Mouse (Mus musculus) gastrocnemius, postnatal 25 days (tissue): ENCODE data around the gene Gprc5b. TPM values are rescaled to one million over a fixed set of nuclear protein-coding genes. Genes with fewer than 3 reads are reported as not detected.

Experiments
- DNase-seq: peaks from one replicate; pipeline ENCODE4 v3.0.0; 2022
- total RNA-seq, 2 experiments: library from RNA; stranded (reverse); gene quantifications; 1 replicate in 1 of 2; 2 replicates in 1 of 2; pipeline ENCODE4 v1.2.3; 2021

Gprc5b gene
- total RNA-seq, 2 experiments from 2014 or later = 12.3 to 16.7 TPM

DNA sequence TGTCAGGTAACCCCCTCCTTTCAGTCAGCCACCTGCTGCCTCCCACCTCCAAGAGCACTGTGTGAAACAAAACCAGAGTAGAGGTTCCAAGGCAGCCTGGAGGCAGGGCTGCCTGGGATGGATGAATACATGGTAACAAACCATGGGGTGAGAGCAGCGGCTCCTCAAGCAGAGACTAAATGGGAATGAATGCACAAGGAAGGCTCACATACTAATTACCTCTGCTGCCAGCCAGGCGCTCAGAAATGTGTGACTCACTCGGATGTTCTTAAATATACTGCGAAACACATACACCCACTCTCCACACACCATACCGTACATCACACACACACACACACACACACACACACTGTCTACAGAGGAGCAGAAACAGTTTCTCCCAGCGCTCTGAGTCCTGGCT is 4.7 kb downstream of the Gprc5b start:
- no peak for DNase-seq

DNA sequence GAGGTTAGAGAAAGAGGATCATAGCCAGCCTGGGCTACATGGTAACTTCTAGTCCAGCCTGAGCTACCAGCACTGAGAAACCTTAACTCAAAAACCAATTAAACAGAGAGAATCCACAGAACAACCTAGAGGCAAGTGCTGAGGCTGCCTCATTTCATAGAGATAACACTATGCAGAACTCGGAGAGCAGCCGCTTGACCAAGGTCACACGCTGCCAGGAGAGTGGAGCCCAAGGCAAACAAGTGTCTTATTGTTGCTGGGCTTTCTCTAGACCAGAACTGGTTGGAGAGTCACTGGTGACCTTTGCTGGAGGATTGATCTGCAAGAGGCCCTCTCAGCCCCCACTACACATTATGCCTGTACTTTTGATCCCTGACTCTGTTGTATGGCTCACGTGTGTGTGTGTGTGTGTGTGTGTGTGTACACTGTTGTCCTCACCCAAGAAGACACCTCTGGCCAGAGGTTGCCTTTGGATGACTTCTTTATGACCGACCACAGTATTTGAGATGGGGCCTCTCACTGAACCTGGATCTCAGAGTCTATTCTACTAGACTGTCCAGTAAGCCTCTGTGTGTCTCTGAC is 5.6 kb downstream of the Gprc5b start:
- DNase-seq = no peak

DNA sequence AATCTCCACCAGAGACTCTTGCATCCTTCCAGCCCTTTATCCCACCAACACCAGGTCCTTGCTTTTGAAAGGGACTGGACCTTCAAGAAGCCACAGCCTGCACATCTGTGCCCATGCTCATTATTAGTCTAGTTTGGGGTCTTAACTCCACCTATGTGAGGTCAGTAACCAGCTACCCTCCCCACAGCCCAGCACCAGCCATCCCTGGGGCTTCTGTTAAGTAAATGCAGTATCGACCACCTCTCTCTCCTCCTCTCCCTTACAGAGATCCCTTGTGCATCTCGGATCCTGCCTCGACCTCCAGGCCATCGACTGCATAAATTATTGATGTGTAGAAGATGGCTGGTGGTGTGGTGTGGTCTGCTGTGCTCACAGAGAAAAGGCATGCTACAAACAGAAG is 8.6 kb downstream of the Gprc5b start:
- DNase-seq = no peak

DNA sequence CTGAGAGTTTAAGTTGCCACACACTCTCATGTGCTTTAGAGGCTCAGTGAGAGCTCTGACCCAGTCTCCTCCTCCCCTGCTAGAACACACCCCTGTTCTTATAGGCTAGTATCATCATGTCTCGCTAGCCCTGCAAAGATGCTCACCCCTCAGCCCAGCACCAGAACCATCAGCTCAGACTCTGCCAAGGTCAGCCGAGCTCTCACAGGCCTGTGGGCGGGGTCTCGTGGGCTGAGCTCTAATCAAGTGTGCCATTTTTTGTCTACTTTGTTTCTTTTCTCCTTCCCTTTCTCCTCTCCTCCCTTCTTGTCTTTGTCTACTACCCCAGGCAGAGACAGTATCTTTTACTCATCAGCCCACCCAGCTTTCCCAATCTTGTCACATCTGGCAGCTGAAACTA is 9.2 kb downstream of the Gprc5b start:
- DNase-seq = no peak

DNA sequence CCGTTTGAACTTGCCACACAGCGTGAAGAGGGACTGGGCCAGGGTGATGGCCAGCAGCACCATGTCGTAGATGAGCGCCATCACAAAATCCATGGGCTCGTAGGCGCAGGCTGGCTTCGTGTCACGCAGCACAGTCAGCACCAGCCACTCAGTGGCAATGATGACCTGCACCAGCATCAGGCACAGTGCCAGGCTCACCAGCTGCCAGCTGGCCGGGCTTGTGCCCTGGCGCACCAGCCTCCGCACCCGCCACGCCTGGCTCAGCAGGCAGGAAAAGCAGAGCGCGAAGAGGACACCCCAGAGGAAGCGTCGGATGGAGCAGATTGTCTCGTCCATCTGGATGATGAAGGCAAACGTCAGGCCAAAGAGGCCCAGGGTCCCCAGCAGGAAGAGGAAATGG is 11.1 kb downstream of the Gprc5b start:
- DNase-seq = peak; percentile 76

DNA sequence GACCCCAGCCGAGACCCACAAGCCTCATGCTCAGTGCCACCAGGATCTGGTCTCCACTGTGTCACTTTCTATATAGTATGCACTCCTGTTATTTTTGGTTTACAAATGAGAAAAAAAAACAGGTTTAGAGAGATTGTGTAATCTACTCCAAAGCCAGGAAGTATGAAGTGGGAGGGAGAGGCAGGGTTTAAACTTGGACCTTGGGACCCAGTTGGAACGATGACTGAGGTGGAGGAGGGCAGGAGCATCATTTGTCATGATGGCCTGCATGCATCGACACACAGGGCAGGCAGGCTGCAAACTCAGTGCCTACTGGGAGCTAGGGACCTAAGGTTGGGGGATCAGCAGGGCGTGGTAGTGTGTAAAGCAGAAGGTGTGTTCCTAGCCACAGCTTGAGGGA is 12.4 kb downstream of the Gprc5b start:
- DNase-seq = no peak

DNA sequence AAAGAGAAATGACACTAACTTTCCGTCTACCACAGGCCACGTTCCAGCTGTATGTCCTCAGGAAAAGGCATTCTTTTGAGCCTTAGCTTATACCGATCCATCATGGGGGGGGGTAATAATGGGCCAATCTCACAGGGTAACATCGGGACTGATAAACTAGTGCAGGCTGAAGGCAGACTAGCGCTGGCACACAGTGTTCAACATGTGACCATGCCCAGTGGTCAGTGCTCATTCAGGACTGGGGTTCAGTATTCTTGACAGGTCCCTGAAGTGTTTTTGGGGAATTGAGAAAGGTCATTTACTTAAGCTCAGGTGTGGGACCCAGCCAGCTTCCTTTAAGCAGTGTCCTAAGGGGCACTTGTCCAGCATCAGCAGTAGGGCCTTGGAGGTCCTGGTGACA is 13.2 kb downstream of the Gprc5b start:
- no peak for DNase-seq

DNA sequence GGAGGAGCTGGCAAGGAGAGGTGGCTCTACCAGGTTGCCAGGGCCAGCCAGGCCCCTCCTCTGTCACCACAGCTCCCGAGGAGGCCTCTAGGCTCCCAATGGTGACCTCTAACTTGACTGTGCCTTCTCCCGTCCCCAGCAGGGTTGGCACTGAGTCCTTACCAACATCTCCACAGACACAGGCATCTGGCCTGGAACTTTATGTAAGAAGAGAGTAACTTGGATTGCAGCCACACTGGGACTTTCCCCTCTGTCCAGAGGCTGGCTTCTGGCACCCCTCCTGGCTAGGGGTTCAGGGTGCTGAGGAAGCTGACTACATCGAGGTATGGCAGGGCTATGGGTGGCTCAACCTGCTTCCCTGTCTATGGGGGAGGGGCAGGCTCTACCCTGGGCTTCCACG is 13.7 kb downstream of the Gprc5b start:
- DNase-seq = peak; percentile 60

DNA sequence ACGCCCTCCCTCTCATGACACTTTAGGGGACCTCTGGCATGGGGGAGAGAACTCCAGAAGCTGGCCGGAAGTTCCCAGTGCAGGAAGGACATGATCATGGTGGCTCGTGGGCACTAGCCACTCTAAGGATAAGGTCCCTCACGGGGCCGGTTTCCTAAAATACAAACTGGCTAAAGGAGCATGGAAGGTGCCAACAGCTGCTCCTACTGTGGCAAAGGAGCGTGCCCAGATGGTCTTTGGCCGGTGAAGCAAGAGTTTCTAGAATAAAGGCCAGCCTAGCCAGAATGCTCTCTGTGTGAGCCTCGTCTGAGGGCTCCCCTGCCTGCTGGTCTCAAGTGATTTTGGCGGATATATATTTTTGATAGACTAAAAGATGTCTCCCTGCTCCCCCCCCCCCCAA is 15.3 kb downstream of the Gprc5b start:
- DNase-seq = peak; percentile 63

DNA sequence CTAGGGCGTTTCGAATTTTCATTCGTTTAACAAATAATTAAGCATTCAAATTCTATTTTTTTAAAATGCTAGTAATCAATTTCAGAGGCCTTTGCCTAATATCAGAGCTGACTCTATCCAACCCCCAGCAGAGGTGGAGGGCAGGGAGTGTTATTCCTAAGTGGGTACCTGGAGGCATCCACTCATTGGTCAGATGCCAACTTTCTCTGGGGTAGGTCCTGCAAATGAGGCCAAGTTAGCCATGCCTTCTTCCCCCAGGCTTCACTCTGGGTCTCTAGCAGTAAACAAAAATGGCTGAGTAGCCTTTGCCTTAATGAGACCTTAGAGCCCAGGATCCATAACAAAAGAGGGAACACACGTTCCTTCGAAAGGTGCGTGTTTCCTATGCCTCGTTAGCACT is 15.9 kb downstream of the Gprc5b start:
- DNase-seq = no peak

DNA sequence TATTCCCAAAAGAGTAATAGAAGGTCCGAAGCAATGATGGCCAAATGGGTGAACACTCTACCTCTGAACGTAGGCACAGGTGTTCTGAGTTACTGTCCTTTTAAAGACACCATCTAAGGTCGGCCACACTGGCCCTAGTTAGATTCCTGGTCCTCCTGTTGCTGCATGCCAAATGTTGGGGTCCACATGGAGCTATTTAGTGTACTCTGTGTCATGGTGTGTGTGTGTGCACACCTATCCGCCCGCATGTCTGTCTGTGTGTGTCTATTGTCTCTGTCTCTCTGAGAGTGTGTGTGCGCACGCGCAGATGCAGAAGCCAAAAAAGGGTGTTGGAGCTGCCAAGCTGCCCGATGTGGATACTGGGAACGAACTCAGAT is 17.9 kb downstream of the Gprc5b start:
- DNase-seq = no peak

DNA sequence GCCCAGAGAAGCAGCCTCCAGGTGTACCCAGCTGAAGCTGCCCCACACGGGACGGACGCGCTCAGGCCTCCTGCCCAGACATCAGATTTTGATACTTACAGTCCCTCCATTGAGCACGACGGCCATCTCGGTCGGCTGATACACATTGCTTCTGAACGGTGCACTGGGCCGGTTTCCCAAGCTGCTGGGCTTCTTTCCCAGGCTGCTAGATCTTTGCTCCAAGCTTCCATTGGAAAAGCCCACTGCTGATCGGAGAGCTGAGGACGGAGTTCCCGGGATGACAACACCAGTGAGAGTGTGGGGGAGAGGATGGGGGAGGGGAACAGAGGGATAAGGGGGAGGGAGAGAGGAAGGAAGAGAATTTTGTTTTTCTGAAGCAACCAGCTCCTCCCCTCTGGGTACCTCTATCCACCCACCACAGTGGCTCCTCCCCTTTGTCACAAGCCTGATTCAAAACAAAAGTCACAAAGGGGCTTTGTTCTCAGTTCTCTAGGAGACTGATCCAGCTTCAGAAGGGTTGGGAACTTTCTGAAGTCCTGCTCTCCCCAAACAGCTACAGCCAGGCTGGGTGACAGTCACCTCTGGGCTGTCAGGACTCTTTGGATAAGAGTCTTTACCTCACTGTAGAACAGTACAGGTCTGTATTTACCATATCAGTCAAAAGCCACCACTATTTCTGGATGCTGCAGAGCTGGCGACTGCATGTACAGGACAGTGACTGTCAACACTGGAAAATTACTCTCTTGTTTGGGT is 18.4 kb downstream of the Gprc5b start:
- peak; percentile 50 for DNase-seq

DNA sequence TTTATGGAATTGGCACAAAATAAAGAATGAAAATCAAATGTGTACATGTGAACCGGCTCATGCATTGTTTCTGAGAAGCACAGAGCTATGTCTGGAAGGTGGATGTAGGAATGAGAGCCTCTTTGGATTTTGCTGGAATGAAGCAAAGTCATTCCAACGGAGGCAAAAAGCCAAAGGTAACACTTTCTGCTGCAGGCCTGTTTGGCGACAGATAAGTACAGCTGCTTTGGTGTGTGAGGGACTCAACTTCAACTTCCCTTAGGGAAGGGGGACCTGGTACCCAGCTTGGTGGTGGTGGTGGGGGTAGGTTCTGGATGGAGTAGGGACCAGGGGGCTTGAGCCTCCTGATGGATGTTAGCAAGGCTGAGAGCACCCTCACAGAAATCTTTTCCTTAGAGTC is 19.2 kb downstream of the Gprc5b start:
- no peak for DNase-seq

DNA sequence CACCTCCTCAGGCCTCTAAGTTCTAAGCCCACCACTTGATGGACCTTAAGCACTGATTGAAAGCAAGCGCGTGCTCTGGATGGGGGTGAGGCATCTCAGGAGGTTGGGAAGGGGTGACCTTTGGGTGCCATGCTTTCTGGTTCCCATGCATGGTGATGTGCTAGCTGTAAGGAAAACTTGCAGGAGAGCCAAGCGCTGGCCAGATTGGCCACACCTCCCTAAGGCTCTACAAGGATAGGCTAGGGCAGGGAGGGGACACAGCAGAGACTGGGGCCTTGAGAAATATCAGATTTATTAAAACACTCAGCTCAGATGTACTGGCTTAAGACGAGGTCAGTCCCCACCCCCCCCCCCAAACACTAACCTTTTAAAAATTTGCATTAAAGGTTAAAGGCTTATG is 21.6 kb downstream of the Gprc5b start:
- DNase-seq = no peak

DNA sequence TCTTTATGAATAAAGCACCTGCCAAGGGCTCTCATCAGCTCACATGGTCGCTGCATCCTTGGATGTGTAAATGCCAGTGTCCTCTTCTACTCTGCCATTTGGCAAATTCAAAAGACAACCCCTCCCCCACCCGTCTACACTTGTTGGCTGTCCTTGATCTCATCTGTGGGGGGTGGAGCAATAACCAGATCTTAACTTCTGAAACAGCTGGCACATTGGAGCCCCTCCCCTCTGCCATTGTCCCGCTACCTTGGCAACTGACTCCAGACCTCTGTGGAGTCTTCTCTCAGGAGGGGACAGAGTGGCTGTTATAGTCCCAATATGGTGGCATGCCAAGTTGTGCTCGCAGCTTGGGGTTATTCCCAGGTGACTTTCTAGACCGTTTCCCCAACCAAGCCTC is 22.7 kb downstream of the Gprc5b start:
- DNase-seq = no peak

DNA sequence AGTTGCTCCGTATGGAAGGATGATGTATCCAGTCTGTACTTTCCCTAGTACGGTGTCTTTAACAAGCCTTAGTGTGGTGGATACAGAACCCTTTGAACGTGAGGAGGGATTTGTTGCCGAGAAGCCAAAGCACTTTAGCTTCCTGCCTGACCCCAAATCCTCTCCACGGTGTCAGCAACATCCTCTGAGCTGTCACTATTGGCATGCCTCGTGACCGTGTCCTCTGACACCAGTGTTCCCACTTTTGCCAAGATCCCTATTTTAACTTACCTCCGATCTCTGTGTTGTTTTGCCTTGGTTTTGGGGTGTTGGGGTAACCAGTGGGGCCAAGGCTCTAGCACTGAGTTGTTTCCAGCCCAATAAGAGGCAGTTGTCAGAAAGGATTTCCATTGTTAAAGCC is 23.5 kb downstream of the Gprc5b start:
- DNase-seq = no peak

DNA sequence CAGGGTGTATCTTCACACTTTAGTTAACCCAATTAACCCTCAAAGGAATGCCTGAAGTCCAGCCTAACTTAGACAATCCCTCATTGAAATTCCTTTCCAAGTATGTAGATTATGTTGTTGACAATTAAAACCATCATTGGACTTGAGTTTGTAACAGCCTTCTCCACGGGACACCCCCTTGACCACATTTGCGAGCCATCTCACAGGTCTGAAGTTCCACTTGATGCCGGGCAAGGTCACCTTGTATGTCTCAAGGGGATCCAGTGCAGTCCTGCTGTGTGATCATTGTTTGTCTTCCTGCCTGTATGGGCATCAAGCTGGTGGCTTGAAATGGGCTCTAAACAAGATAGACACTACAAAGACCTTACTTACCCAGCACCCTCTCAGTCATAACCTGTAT is 26.1 kb downstream of the Gprc5b start:
- DNase-seq = no peak

DNA sequence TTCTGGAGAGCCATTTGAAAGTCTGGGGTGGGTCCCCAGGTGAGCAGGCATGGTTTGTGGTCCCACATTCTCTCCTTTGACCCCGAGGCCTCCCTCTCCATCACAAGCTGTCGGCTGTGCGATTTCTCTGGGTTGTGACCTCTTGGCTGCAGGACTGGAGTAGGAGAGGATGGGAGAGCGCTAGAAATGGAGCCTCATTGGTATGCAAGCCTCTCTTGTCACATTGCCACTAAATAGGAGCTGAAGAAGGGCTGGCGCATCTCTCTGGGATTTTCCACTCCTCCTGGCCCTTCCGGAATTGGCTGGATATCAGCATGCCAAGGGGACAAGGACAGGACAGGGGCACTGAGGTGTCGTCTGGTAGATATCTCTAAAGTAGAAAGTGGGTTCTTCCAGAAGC is 29.8 kb downstream of the Gprc5b start:
- no peak for DNase-seq

DNA sequence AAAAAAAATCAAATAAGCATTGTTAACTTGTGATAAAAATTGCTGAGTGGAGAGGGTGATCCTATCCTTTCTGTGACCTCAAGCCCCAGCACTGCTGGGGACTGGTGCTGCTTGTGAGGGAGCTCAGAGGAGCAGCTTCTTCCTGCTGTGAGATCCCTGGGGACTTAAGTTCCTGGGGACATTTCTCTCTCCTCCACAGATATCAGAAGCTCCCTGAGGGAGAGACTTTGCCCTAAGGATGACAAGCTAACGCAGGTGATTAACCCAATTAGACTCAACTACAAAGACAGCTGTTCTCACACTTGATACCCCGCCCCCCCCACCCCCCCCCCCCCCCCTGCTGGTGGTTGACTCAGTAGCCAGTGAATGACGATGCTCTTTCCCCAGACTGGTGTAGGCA is 30.2 kb downstream of the Gprc5b start:
- no peak for DNase-seq

DNA sequence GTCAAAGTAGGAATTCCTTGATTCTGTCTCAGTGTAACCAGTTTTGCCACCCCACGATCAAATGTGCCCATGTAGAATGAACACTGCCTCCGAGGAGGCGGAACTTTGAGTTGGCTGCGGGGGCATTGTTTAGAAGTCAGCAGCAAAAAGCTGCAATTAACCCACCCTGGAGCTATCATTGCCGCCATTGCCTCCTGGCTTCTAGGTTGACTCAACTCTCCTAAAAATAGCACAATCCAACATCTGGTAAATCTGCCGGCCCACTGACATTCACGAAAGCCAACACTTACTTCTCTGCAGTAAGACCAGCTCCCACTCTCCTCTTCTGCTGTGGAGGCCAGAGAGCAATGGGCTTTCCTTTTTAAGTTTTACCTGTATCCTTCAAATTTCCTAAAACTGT is 35.8 kb downstream of the Gprc5b start:
- no peak for DNase-seq

DNA sequence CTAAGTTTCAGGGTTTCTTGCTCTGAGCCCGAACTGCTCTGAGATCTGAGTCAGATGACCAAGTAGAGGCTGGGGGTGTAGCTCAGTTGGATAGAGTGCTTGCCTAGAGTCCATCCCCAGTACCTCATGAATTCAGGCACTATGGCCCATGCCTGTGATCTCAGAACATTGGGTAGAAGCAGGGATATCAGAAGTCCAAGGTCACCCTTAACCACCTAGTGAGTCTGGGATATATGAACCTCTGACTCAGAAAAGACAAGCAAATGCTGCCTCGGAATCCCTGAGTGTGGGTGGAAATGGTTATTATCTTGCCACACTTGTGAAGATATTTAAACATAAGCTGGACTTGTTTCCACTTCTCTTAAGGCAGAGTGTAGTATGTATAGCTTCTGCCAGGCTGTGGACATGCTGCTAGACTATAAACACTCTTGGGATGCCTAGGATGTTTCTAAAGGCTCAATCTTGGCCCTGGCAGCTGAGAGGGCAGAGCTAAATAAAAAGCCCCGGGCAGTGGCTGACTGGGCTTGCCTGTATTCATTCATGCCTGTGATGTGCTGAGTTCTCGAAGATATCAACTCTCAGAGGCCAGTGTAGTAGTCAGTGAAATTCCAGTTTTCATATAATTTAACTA is 38.3 kb downstream of the Gprc5b start:
- DNase-seq = no peak

DNA sequence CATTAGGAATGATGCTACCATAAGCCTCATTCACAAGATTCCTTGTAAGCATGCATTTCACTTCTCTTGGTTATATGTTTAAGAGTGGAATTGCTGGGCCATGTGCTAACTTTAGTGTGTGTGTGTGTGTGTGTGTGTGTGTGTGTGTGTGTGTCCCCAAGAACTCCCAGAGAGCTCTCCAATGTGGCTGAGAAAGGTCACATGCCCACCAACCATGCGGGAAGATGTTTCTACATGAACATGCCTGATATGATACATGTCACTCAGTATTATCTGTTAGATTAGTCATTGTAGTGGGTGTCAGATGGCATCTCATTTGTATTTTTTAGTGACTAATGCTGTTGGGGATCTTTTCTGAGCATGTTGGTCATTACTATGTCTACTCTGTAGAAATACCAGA is 40.0 kb downstream of the Gprc5b start:
- DNase-seq = no peak

DNA sequence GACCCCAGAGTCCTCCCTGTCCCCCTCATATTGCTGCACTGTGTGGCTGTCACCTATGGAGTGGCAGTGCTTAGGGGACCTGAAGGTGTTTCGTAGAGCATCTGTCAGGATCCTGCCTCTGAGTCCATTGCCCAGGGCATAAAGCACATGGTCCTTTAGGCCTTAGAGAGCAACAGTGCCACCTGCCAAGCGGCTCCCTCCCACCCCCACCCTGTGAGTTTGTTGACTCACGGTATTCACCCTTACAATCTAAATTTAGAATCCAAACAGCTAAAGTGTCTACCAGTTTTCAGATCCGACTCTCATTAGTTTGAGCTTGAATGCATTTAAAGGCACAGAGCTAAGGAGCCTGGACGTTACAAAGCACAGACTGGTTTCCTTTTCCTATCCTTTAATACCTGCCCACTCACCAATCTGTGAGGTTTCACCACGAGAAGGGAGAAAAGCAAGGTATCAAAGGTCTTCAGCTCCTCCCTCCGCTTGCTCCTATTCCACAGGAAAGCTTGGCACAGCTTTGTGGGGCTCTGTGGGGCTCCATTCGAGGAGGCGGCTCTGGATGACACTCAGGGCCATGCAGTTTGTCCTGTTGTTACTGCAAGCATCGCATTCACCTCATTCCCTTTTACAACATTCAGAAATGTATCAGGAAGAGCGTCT is 41.3 kb downstream of the Gprc5b start:
- DNase-seq = no peak

DNA sequence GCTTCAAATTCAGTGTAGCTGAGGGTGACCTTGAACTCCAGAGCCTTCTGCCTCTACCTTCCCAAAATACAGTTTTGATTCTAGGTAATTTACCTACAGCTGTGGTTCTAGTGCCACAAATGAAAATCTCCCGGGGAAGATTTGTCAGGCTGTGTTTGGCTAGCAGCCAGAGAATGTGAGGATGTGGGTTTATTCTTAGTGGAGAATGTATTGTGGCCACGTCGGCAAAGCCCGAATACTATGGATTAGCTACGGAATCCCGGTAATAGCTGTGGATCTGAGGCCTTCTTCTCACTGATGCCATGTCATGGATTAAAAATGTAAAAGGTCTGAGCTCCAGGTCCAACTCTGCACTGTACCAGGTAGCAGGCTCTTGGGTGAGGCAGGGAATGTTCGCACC is 45.3 kb downstream of the Gprc5b start:
- DNase-seq = no peak
